Mouse (Mus musculus): ENCODE data around the gene Tenm2. TPM values are rescaled to one million over a fixed set of nuclear protein-coding genes. Genes with fewer than 3 reads are reported as not detected.

Tenm2 gene
- total and polyA plus RNA-seq, 3 experiments = not detected

DNA sequence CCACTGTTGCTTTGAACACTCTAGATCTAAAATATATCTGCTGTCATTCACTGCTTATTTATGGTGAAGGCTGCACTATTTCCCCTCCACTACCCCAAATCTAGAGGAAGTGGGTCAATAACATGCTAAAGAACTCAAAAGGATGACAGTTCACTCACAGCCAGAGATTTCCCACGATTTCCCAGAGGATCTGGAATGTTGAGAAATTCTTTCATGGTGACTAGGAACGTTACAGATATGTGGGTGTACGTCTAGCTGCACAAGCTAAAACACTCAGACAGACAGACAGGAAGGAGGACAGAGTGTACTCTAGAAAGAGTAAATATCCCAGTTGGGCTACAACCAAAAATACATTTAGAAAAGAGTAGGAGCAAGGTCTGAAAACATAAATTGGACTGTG, 384.1 kb downstream of the Tenm2 start:
- H3K79me2 ChIP-seq (replicated peaks; ENCODE audit: control insufficient read depth, extremely low read depth, insufficient read depth, poor library complexity, severe bottlenecking) = no peaks in the 10 kb centered on the region
- H3K4me1 ChIP-seq (ENCODE audit: control insufficient read depth in 1 of 2, insufficient read depth in 2 of 2) = no peaks in the 10 kb centered on the region
- no peak overlapping the region for H3K27ac ChIP-seq (ENCODE audit: insufficient read depth, low read depth)
- in situ Hi-C loops (cut with MboI; ENCODE audit: low pct_ligation_motif_present, low pct_unique_long_range_greater_than_20kb, low sequenced_read_pairs) (no loop called here), dilution Hi-C loops (cut with MboI; ENCODE audit: extremely low pct_ligation_motif_present, extremely low pct_unique_long_range_greater_than_20kb, low sequenced_read_pairs) (no loop called here)
- TF ChIP-seq JUND (conservative IDR thresholded peaks at IDR 0.05; ENCODE audit: low read depth, low read length) = no peak
- no peak for TF ChIP-seq ZNF384 (IDR thresholded peaks at IDR 0.05; ENCODE audit: low read depth, low read length)
- TF ChIP-seq SMC3 (IDR thresholded peaks at IDR 0.05; ENCODE audit: low read depth, low read length) = no peak
- no peak for TF ChIP-seq MEF2A (IDR thresholded peaks at IDR 0.05; ENCODE audit: borderline replicate concordance, low read depth, low read length)
- TF ChIP-seq ELF1 (IDR thresholded peaks at IDR 0.05; ENCODE audit: low read depth, low read length) = no peak
- H3K9ac ChIP-seq (ENCODE audit: insufficient read depth, low read depth) = no peak overlapping the region
- no peak overlapping the region for H3K4me2 ChIP-seq (ENCODE audit: insufficient read depth, low read depth, poor library complexity, severe bottlenecking)
- H3K9me3 ChIP-seq (replicated peaks; ENCODE audit: low read length) = peaks cover 52% of the 10 kb centered on the region
- no peak overlapping the region for H3K4me3 ChIP-seq (replicated peaks in 1 of 3; ENCODE audit: low read depth in 2 of 3, low read length in 2 of 3, poor library complexity in 1 of 3)
- H3K27me3 ChIP-seq (replicated peaks) = no peaks in the 10 kb centered on the region
- H3K36me3 ChIP-seq (replicated peaks in 1 of 2; ENCODE audit: control insufficient read depth in 1 of 2, insufficient read depth in 1 of 2, low read length in 1 of 2) = no peaks in the 10 kb centered on the region
- no peak for DNase-seq (ENCODE audit: extremely low read depth)

DNA sequence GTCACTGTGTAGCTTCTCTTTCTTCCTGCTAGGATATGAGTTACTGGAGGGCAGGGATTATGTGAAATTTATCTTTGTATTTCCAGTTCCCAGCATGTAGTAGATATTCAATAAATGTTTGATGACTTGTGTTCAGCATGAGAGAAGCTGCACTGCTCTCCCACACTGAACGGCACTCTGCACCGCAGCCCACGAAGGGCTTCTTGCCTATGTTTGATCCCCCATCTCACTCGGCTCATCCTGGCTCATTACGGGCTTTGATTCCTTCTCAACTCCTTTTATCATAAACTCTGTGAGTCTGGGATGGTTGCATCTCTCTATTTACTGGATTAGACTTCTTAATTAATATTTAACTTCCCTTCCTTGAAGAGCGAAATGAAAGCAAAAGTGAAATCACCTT, 388.3 kb downstream of the Tenm2 start:
- Histone ChIP-seq H3K4me3 (replicated peaks in 1 of 3; ENCODE audit: low read depth in 2 of 3, low read length in 2 of 3, poor library complexity in 1 of 3) (no peak overlapping the region), H3K4me1 (ENCODE audit: control insufficient read depth in 1 of 2, insufficient read depth in 2 of 2) (no peaks in the 10 kb centered on the region), H3K79me2 (replicated peaks; ENCODE audit: control insufficient read depth, extremely low read depth, insufficient read depth, poor library complexity, severe bottlenecking) (no peaks in the 10 kb centered on the region), H3K36me3 (replicated peaks in 1 of 2; ENCODE audit: control insufficient read depth in 1 of 2, insufficient read depth in 1 of 2, low read length in 1 of 2) (no peaks in the 10 kb centered on the region), H3K9me3 (replicated peaks; ENCODE audit: low read length) (peaks cover 64% of the 10 kb centered on the region), H3K27ac (ENCODE audit: insufficient read depth, low read depth) (no peak overlapping the region), H3K9ac (ENCODE audit: insufficient read depth, low read depth) (no peak overlapping the region), H3K27me3 (replicated peaks) (no peaks in the 10 kb centered on the region), H3K4me2 (ENCODE audit: insufficient read depth, low read depth, poor library complexity, severe bottlenecking) (no peak overlapping the region)
- TF ChIP-seq PAX5 (IDR thresholded peaks at IDR 0.05; ENCODE audit: low read length) = no peak
- TF ChIP-seq ETS1 (conservative IDR thresholded peaks at IDR 0.05; ENCODE audit: low read depth, low read length) = no peak
- no peak for TF ChIP-seq HCFC1 (IDR thresholded peaks at IDR 0.05; ENCODE audit: low read depth, low read length)
- TF ChIP-seq USF2 (conservative IDR thresholded peaks at IDR 0.05; ENCODE audit: low read depth, low read length) = no peak
- TF ChIP-seq POLR2A (IDR thresholded peaks at IDR 0.05; ENCODE audit: low read depth, low read length) = no peak
- TF ChIP-seq MAFK (IDR thresholded peaks at IDR 0.05; ENCODE audit: insufficient replicate concordance, low read length) = no peak
- TF ChIP-seq CHD2 (IDR thresholded peaks at IDR 0.05; ENCODE audit: low read length) = no peak
- TF ChIP-seq NELFE (IDR thresholded peaks at IDR 0.05; ENCODE audit: low read depth, low read length) = no peak
- dilution Hi-C loops (cut with MboI; ENCODE audit: extremely low pct_ligation_motif_present, extremely low pct_unique_long_range_greater_than_20kb, low sequenced_read_pairs) = no loop called here
- no peak for DNase-seq (ENCODE audit: extremely low read depth)
- in situ Hi-C loops (cut with MboI; ENCODE audit: low pct_ligation_motif_present, low pct_unique_long_range_greater_than_20kb, low sequenced_read_pairs) = no loop called here

DNA sequence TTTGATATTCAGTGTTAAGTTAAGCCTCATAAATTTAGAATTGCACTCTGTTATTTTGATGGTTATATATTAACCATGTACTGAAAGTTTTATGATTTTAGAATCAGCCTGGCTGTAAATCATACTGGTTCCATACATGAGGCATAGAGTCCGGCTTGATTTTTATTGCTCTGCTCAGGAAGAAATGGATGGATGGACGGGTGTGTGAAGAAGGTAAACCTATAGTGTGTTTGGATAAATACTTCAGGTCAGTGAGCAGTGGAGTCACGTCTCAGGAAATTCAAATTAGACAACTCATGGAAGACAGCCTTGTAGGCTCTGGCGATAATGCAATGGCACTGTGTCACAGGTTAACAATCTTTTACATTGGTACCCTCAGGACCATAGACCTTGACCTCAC, 402.9 kb downstream of the Tenm2 start:
- no peak overlapping the region for H3K27ac ChIP-seq (ENCODE audit: insufficient read depth, low read depth)
- peaks cover 52% of the 10 kb centered on the region for H3K9me3 ChIP-seq (replicated peaks; ENCODE audit: low read length)
- no peak overlapping the region for H3K9ac ChIP-seq (ENCODE audit: insufficient read depth, low read depth)
- TF ChIP-seq ZNF384 (IDR thresholded peaks at IDR 0.05; ENCODE audit: low read depth, low read length) (no peak), MAFK (IDR thresholded peaks at IDR 0.05; ENCODE audit: insufficient replicate concordance, low read length) (no peak), HCFC1 (IDR thresholded peaks at IDR 0.05; ENCODE audit: low read depth, low read length) (no peak), MAX (IDR thresholded peaks at IDR 0.05; ENCODE audit: low read length) (no peak), CHD1 (IDR thresholded peaks at IDR 0.05; ENCODE audit: low read depth, low read length) (no peak), USF1 (IDR thresholded peaks at IDR 0.05; ENCODE audit: low read depth, low read length) (no peak), EP300 (IDR thresholded peaks at IDR 0.05; ENCODE audit: low read length) (no peak), GABPA (IDR thresholded peaks at IDR 0.05; ENCODE audit: insufficient replicate concordance, low read depth, low read length) (no peak), ZKSCAN1 (IDR thresholded peaks at IDR 0.05; ENCODE audit: borderline replicate concordance, low read depth, low read length) (no peak), MAZ (IDR thresholded peaks at IDR 0.05; ENCODE audit: low read depth, low read length) (no peak), ZC3H11A (IDR thresholded peaks at IDR 0.05; ENCODE audit: low read depth, low read length) (no peak), JUN (IDR thresholded peaks at IDR 0.05; ENCODE audit: insufficient read depth, low read depth, low read length) (no peak), UBTF (IDR thresholded peaks at IDR 0.05; ENCODE audit: low read depth, low read length) (no peak), SMC3 (IDR thresholded peaks at IDR 0.05; ENCODE audit: low read depth, low read length) (no peak), RCOR1 (conservative IDR thresholded peaks at IDR 0.05; ENCODE audit: low read depth, low read length) (no peak), NRF1 (IDR thresholded peaks at IDR 0.05; ENCODE audit: low read depth, low read length) (no peak), ELF1 (IDR thresholded peaks at IDR 0.05; ENCODE audit: low read depth, low read length) (no peak)
- no peaks in the 10 kb centered on the region for H3K27me3 ChIP-seq (replicated peaks)
- H3K36me3 ChIP-seq (replicated peaks in 1 of 2; ENCODE audit: control insufficient read depth in 1 of 2, insufficient read depth in 1 of 2, low read length in 1 of 2) = no peaks in the 10 kb centered on the region
- no peak overlapping the region for H3K4me3 ChIP-seq (replicated peaks in 1 of 3; ENCODE audit: low read depth in 2 of 3, low read length in 2 of 3, poor library complexity in 1 of 3)
- H3K4me1 ChIP-seq (ENCODE audit: control insufficient read depth in 1 of 2, insufficient read depth in 2 of 2) = no peaks in the 10 kb centered on the region
- no peak overlapping the region for H3K4me2 ChIP-seq (ENCODE audit: insufficient read depth, low read depth, poor library complexity, severe bottlenecking)
- DNase-seq (ENCODE audit: extremely low read depth) = no peak
- dilution Hi-C loops (cut with MboI; ENCODE audit: extremely low pct_ligation_motif_present, extremely low pct_unique_long_range_greater_than_20kb, low sequenced_read_pairs) (no loop called here), in situ Hi-C loops (cut with MboI; ENCODE audit: low pct_ligation_motif_present, low pct_unique_long_range_greater_than_20kb, low sequenced_read_pairs) (no loop called here)
- no peaks in the 10 kb centered on the region for H3K79me2 ChIP-seq (replicated peaks; ENCODE audit: control insufficient read depth, extremely low read depth, insufficient read depth, poor library complexity, severe bottlenecking)
